Mouse (Mus musculus) myocyte (in vitro differentiated cells): ENCODE results near the gene Gm13090. TPM values are rescaled to one million over a fixed set of nuclear protein-coding genes. Genes with fewer than 3 reads are reported as not detected.
A peak's percentile ranks its signal among the peaks of the same experiment; 100 is the strongest.

Source experiments
- H3K27me3 ChIP-seq: one replicate; pipeline ENCODE4 v1.6.1; 2011; ENCODE audit not compliant: control insufficient read depth, insufficient read depth, insufficient read length
- H3K36me3 ChIP-seq: one replicate; pipeline ENCODE4 v1.6.1; 2011; ENCODE audit not compliant: control insufficient read depth, insufficient read depth
- H3K4me2 ChIP-seq: one replicate; pipeline ENCODE4 v1.6.1; 2011; ENCODE audit warnings: low read depth, control low read depth
- H3K4me3 ChIP-seq: one replicate; pipeline ENCODE4 v1.5.1; 2011; ENCODE audit warnings: mild to moderate bottlenecking, control low read depth, moderate library complexity
- H3K79me2 ChIP-seq: one replicate; pipeline ENCODE4 v1.6.1; 2011; ENCODE audit not compliant: control insufficient read depth, insufficient read depth
- H3ac ChIP-seq: one replicate; pipeline ENCODE4 v1.6.1; 2011; ENCODE audit not compliant: control insufficient read depth, insufficient read length
- CEBPB ChIP-seq: IDR thresholded peaks from 2 replicates; pipeline ENCODE4 v1.6.1; 2011; ENCODE audit warnings: mild to moderate bottlenecking, moderate library complexity; ENCODE audit not compliant: poor library complexity, insufficient read depth, severe bottlenecking
- E2F4 ChIP-seq: IDR thresholded peaks from one replicate; pipeline ENCODE4 v1.6.1; 2011; ENCODE audit warnings: mild to moderate bottlenecking, control low read depth, moderate library complexity; ENCODE audit not compliant: insufficient read depth
- MAX ChIP-seq: IDR thresholded peaks from one replicate; pipeline ENCODE4 v1.6.1; 2011; ENCODE audit warnings: low read depth, mild to moderate bottlenecking, control low read depth
- MYOD1 ChIP-seq, 3 experiments: IDR thresholded peaks; one replicate each; pipeline ENCODE4 v1.6.1; 2011; ENCODE audit warnings: control low read depth in 2 of 3, low read depth in 2 of 3, mild to moderate bottlenecking in 2 of 3, moderate library complexity in 1 of 3; ENCODE audit not compliant: insufficient read length in 2 of 3, control insufficient read depth in 1 of 3
- MYOG ChIP-seq, 3 experiments: IDR thresholded peaks; one replicate each; pipeline ENCODE4 v1.6.1; 2011; ENCODE audit warnings: control low read depth in 2 of 3, low read depth in 2 of 3, mild to moderate bottlenecking in 2 of 3; ENCODE audit not compliant: insufficient read length in 2 of 3, control insufficient read depth in 1 of 3, insufficient read depth in 1 of 3
- POLR2A ChIP-seq: IDR thresholded peaks from one replicate; pipeline ENCODE4 v1.6.1; 2011; ENCODE audit warnings: low read depth, mild to moderate bottlenecking, control low read depth, moderate library complexity; ENCODE audit not compliant: insufficient read length
- POLR2AphosphoS2 ChIP-seq: IDR thresholded peaks from one replicate; pipeline ENCODE4 v1.6.1; 2011; ENCODE audit warnings: low read depth, control low read depth; ENCODE audit not compliant: insufficient read length
- REST ChIP-seq: IDR thresholded peaks from one replicate; pipeline ENCODE4 v1.6.1; 2011; ENCODE audit warnings: mild to moderate bottlenecking, control low read depth, moderate library complexity; ENCODE audit not compliant: insufficient read depth, insufficient read length
- SRF ChIP-seq: IDR thresholded peaks from one replicate; pipeline ENCODE4 v1.6.1; 2011; ENCODE audit warnings: low read depth; ENCODE audit not compliant: control insufficient read depth, insufficient read length
- TCF12 ChIP-seq: IDR thresholded peaks from one replicate; pipeline ENCODE4 v1.6.1; 2011; ENCODE audit warnings: mild to moderate bottlenecking, control low read depth; ENCODE audit not compliant: poor library complexity, insufficient read depth, severe bottlenecking
- TCF3 ChIP-seq: IDR thresholded peaks from one replicate; pipeline ENCODE4 v1.6.1; 2011; ENCODE audit warnings: low read depth, control low read depth; ENCODE audit not compliant: insufficient read length
- USF1 ChIP-seq: IDR thresholded peaks from one replicate; pipeline ENCODE4 v1.6.1; 2011; ENCODE audit warnings: low read depth, mild to moderate bottlenecking, control low read depth, moderate library complexity
- polyA plus RNA-seq: library from polyadenylated mRNA; unstranded; fragments of >200 nt; fragmentation: generic; extraction: Trizol; gene quantifications from one replicate; pipeline ENCODE4 v1.2.1, GENCODE M21; 2012; ENCODE audit warnings: missing spikeins

Gene Gm13090
- polyA plus RNA-seq: not detected

DNA sequence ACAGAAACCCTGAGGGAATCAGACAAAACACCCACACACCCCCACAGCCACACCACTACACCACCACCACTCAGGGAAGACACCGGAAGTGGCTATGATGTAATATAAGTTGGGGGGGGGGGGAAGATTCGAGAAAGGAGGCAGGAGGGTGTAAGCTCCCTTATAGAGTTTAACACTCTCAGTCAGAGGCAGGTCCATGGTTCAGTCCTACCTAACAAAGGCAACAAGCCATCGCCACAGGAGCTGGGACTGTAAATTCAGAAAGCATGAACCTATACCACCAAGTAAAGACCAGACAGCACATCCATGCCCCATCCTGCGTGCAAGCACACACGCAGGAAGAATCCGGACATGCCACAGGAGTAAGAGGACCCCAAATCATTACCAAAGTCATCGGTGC, at the start of gene Gm13090:
Gm13090 (plus strand) TSS at position 301 of the 400 bp plus-strand sequence.
- Histone ChIP-seq H3ac (no peak within 1 kb of the TSS), H3K79me2 (no peaks in the 10 kb centered on the region), H3K36me3 (no peaks in the 10 kb centered on the region), H3K27me3 (peaks cover 12% of the 10 kb centered on the region), H3K4me3 (no peak within 1 kb of the TSS), H3K4me2 (no peak within 1 kb of the TSS)
- TF ChIP-seq SRF (no peak), CEBPB (no peak), POLR2AphosphoS2 (no peak), TCF3 (no peak), MAX (no peak), USF1 (no peak), E2F4 (no peak), REST (no peak), TCF12 (no peak), MYOD1 (IDR thresholded peaks at IDR 0.05; ENCODE audit: control insufficient read depth in 1 of 3, insufficient read length in 2 of 3, low read depth in 2 of 3) (no peak), POLR2A (no peak), MYOG (IDR thresholded peaks at IDR 0.05; ENCODE audit: control insufficient read depth in 1 of 3, insufficient read depth in 1 of 3, insufficient read length in 2 of 3, low read depth in 2 of 3) (no peak)

DNA sequence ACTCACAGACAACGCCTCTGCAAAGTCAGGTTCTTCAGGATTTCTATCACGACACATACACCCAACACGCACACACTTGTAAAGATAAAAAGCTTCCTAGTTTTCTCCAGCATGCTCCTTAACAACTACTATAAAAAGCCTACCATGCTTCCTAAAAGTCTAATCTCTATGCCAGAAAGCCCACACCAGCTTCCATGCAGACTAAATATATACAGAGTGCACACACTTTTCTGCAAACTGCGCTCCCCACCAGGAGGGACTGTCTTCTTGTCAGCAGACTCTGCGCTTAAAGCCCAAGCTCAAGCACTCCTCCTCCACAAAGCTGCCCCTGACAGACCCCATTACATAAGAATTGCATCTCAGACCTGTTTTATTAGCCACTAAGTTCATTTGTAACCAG, 47.9 kb upstream of the Gm13090 start:
- Histone ChIP-seq H3K36me3 (peaks cover 4% of the 10 kb centered on the region), H3K27me3 (no peaks in the 10 kb centered on the region), H3K4me2 (no peak overlapping the region), H3K4me3 (no peak overlapping the region), H3K79me2 (no peaks in the 10 kb centered on the region), H3ac (no peak overlapping the region)
- TF ChIP-seq MYOG (IDR thresholded peaks at IDR 0.05; ENCODE audit: control insufficient read depth in 1 of 3, insufficient read depth in 1 of 3, insufficient read length in 2 of 3, low read depth in 2 of 3) (no peak), TCF3 (no peak), E2F4 (no peak), MAX (no peak), TCF12 (no peak), POLR2A (no peak), REST (no peak), POLR2AphosphoS2 (no peak), CEBPB (no peak), MYOD1 (IDR thresholded peaks at IDR 0.05; ENCODE audit: control insufficient read depth in 1 of 3, insufficient read length in 2 of 3, low read depth in 2 of 3) (no peak), USF1 (no peak), SRF (no peak)

DNA sequence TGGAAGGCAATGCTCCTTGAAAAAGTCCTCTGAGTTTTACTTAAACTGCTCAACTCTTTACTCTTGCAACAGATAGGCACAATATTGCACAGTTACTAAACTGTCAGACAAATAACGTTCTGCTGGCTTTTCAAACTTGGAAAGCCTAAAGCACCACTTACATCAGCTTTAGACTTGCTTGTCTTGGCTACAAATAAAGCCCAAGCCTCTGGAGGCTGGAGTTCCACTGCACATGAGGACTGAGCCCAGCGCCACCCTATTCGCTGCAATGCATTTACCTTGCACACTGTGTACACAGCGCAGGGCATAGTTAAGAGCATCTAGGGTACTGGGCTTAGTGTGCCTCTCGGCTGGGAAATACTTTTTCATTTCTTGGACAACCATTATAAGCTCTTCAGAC, 46.1 kb upstream of the Gm13090 start:
- Histone ChIP-seq H3K36me3 (peaks cover 7% of the 10 kb centered on the region), H3K4me3 (peak overlapping the region; percentile 53), H3K27me3 (no peaks in the 10 kb centered on the region), H3ac (no peak overlapping the region), H3K4me2 (peak overlapping the region; percentile 93), H3K79me2 (no peaks in the 10 kb centered on the region)
- TF ChIP-seq USF1 (no peak), MYOG (IDR thresholded peaks at IDR 0.05; ENCODE audit: control insufficient read depth in 1 of 3, insufficient read depth in 1 of 3, insufficient read length in 2 of 3, low read depth in 2 of 3) (no peak), POLR2A (no peak), TCF3 (no peak), SRF (no peak), MYOD1 (IDR thresholded peaks at IDR 0.05; ENCODE audit: control insufficient read depth in 1 of 3, insufficient read length in 2 of 3, low read depth in 2 of 3) (no peak), POLR2AphosphoS2 (no peak), CEBPB (no peak), E2F4 (no peak), MAX (no peak), TCF12 (no peak), REST (no peak)

DNA sequence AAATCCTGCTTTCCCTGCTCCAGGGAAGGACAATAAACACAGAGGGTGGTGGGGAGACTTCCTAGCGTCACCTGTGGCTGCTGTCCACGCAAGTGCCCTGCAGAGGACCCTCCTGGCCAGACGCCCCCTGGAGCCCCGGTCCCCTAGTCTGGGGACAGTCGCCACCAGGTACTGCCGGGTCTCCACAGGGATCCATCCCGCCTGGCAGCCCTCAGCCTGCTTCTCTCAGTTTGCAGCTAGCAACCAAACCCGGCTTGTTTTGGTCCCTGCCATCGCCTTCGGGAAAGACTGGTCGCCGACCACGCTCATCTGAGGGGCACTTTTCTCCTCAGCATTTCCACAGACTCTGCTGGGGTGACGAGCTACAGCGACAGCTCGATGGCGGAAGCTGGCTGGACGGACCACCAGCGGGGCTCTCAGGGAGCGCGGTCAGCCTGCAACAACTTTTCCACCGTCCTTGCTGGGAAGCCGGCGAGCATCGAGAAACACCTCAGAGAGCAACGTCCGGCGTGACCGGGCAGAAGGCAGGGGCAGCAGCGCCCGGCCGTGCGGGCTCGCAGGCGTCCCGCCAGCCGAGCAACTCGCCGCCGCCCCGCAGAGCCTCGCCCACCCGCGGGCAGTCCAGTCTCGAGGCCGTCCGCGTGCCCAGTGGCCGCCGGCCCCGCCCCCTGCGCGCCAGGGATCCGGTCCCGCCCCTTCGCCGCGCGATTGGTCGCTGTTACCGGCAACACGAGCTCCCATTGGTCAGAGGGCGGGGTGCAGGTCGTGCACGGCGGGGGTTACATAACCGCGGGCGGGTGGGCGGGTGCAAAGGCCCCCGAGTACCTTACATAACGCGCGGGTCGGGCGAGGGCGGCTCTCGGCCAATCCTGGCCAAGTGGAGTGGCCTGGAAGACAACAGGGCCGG, 45.1 kb upstream of the Gm13090 start, which contains the start of gene Per3:
Per3 (minus strand) TSS at position 629 of the 907 bp plus-strand sequence.
- H3K4me2 ChIP-seq: peak within 1 kb of the TSS; percentile 93
- peak within 1 kb of the TSS; percentile 53 for H3K4me3 ChIP-seq
- H3K27me3 ChIP-seq: no peaks in the 10 kb centered on the region
- H3K79me2 ChIP-seq: no peaks in the 10 kb centered on the region
- TF ChIP-seq MYOD1 (IDR thresholded peaks at IDR 0.05; ENCODE audit: control insufficient read depth in 1 of 3, insufficient read length in 2 of 3, low read depth in 2 of 3) (no peak), POLR2A (peak; percentile 93), MAX (no peak), POLR2AphosphoS2 (peak; percentile 77)
- peak within 1 kb of the TSS; percentile 38 for H3ac ChIP-seq
- peaks cover 7% of the 10 kb centered on the region for H3K36me3 ChIP-seq
